Mouse (Mus musculus) stomach, embryonic 16.5 days (tissue): Measurements from ENCODE around the gene Nipa1. TPM values are rescaled to one million over a fixed set of nuclear protein-coding genes. Genes with fewer than 3 reads are reported as not detected.

Source experiments
- ATAC-seq: fragments of 200-750 bp; cut with Nextera tagmentation; 2 replicates; pipeline ENCODE4 v1.8.0; 2017; ENCODE audit warnings: moderate number of reproducible peaks, moderate TSS enrichment; ENCODE audit not compliant: insufficient read depth, low FRiP score
- H3K27ac ChIP-seq: fragments of 300-500 bp; sonication (generic); 2 replicates; pipeline ENCODE4 v1.5.1; 2014; ENCODE audit warnings: low read length
- H3K27me3 ChIP-seq: fragments of 300-500 bp; sonication (generic); 2 replicates; pipeline ENCODE4 v1.6.1; 2014; ENCODE audit warnings: low read length, control low read depth, mixed read lengths; ENCODE audit not compliant: control insufficient read depth, insufficient read depth
- H3K36me3 ChIP-seq: fragments of 300-500 bp; sonication (generic); 2 replicates; pipeline ENCODE4 v1.6.1; 2014; ENCODE audit warnings: low read length; ENCODE audit not compliant: control insufficient read depth, insufficient read depth
- H3K4me1 ChIP-seq: fragments of 300-500 bp; sonication (generic); 2 replicates; pipeline ENCODE4 v1.6.1; 2014; ENCODE audit warnings: low read length, control low read depth, mixed read lengths; ENCODE audit not compliant: control insufficient read depth, insufficient read depth
- H3K4me2 ChIP-seq: fragments of 300-500 bp; sonication (generic); 2 replicates; pipeline ENCODE4 v1.6.1; 2014; ENCODE audit warnings: low read depth, low read length, mixed read lengths
- H3K4me3 ChIP-seq: fragments of 300-500 bp; sonication (generic); replicated peaks from 2 replicates; pipeline ENCODE4 v1.5.1; 2014; ENCODE audit warnings: mild to moderate bottlenecking, low read length
- H3K9ac ChIP-seq: fragments of 300-500 bp; sonication (generic); 2 replicates; pipeline ENCODE4 v1.6.1; 2014; ENCODE audit warnings: low read length
- H3K9me3 ChIP-seq: fragments of 300-500 bp; sonication (generic); replicated peaks from 2 replicates; pipeline ENCODE4 v1.6.1; 2016; ENCODE audit warnings: low read length, control low read depth; ENCODE audit not compliant: control insufficient read depth
- WGBS: fragments of 180-500 bp; shearing (Covaris S2); extraction: QIAGEN DNeasy Blood & Tissue Kit; methylation state at CpG from one replicate; pipeline ENCODE4 v1.1.7; 2014; 5-methylcytosine and 5-hydroxymethylcytosine counted together
- polyA plus RNA-seq: library from polyadenylated mRNA; unstranded; fragments of >200 nt; fragmentation: Nextera tagmentation; extraction: Ambion mirVana; gene quantifications from 2 replicates; pipeline ENCODE4 v1.2.1, GENCODE M21; 2015

Gene Nipa1
- polyA plus RNA-seq, 1 experiment from 2014 or later: 6.0 TPM

GRCm38 (mm10) chr7:55928649-55929048, 91.1 kb downstream of the Nipa1 start:
- H3K4me3 ChIP-seq: no peak overlapping the region
- H3K36me3 ChIP-seq: peaks cover 15% of the 10 kb centered on the region; the same call in 1 of the 2 replicates
- no peaks in the 10 kb centered on the region for H3K4me1 ChIP-seq
- H3K9ac ChIP-seq: no peak overlapping the region
- no peaks in the 10 kb centered on the region for H3K9me3 ChIP-seq
- H3K27me3 ChIP-seq: no peaks in the 10 kb centered on the region
- no peak for ATAC-seq
- WGBS: 68% methylated on average over 2 of the region's 2 CpGs
- H3K27ac ChIP-seq: no peak overlapping the region
- H3K4me2 ChIP-seq: no peak overlapping the region

Other genes starting within 250 kb of the Nipa1 start
- 25.7 and 31.5 TPM in 2 replicates for gene Tubgcp5, start 225.8 kb downstream of the Nipa1 start, polyA plus RNA-seq
- 105 and 116 TPM in 2 replicates for gene Cyfip1, start 178.2 kb downstream of the Nipa1 start, polyA plus RNA-seq
- gene Nipa2, start 57.5 kb downstream of the Nipa1 start, polyA plus RNA-seq: 36.1 and 44.5 TPM in 2 replicates
- 19.9 TPM in 2 replicates for gene Herc2, start 30.2 kb upstream of the Nipa1 start, polyA plus RNA-seq
- gene Oca2, start 219.8 kb upstream of the Nipa1 start, polyA plus RNA-seq: 0.08 and 0.14 TPM in 2 replicates